Mouse (Mus musculus) liver, embryonic 14.5 days (tissue): ENCODE data around the gene Cd3e. TPM values are rescaled to one million over a fixed set of nuclear protein-coding genes. Genes with fewer than 3 reads are reported as not detected.

Source experiments
- ATAC-seq: fragments of 200-750 bp; cut with Nextera tagmentation; 2 replicates; pipeline ENCODE4 v1.8.0; 2017; ENCODE audit warnings: moderate number of reproducible peaks, mild to moderate bottlenecking, moderate library complexity; ENCODE audit not compliant: insufficient read depth
- DNase-seq, 3 experiments: peaks; one replicate each; pipeline ENCODE4 v3.0.0-alpha.2; 2012 to 2013; ENCODE audit warnings: low read depth in 3 of 3, low spot score in 3 of 3
- H3K27ac ChIP-seq: fragments of 300-500 bp; sonication (generic); 2 replicates; pipeline ENCODE4 v1.5.1; 2014; ENCODE audit warnings: moderate library complexity, mild to moderate bottlenecking, control low read depth, inconsistent platforms
- H3K27me3 ChIP-seq: fragments of 300-500 bp; sonication (generic); 2 replicates; pipeline ENCODE4 v1.6.1; 2014; ENCODE audit warnings: mild to moderate bottlenecking, low read length, moderate library complexity; ENCODE audit not compliant: control insufficient read depth, insufficient read depth
- H3K36me3 ChIP-seq: fragments of 300-500 bp; sonication (generic); replicated peaks from 2 replicates; pipeline ENCODE4 v1.6.1; 2014; ENCODE audit warnings: low read depth; ENCODE audit not compliant: control insufficient read depth, insufficient read depth
- H3K4me1 ChIP-seq, 2 experiments: fragments of 200-500 bp in 1 of 2; fragments of 300-500 bp in 1 of 2; sonication (generic) in 1 of 2; replicated peaks; 2 replicates each; pipeline ENCODE4 v1.6.1; 2012 to 2014; ENCODE audit warnings: antibody characterized with exemption in 1 of 2, inconsistent platforms in 1 of 2, low read length in 1 of 2; ENCODE audit not compliant: control insufficient read depth in 2 of 2, insufficient read depth in 2 of 2
- H3K4me2 ChIP-seq: fragments of 300-500 bp; sonication (generic); 2 replicates; pipeline ENCODE4 v1.6.1; 2014; ENCODE audit warnings: low read depth, mild to moderate bottlenecking, control low read depth, moderate library complexity
- H3K4me3 ChIP-seq, 2 experiments: fragments of 200-500 bp in 1 of 2; fragments of 300-500 bp in 1 of 2; sonication (generic) in 1 of 2; 2 replicates each; pipeline ENCODE4 v1.5.1; 2012 to 2014; ENCODE audit warnings: low read depth in 2 of 2, low read length in 2 of 2, mild to moderate bottlenecking in 2 of 2, control low read depth in 1 of 2, inconsistent platforms in 1 of 2, moderate library complexity in 1 of 2; ENCODE audit not compliant: insufficient read depth in 1 of 2
- H3K9ac ChIP-seq: fragments of 300-500 bp; sonication (generic); replicated peaks from 2 replicates; pipeline ENCODE4 v1.6.1; 2014; ENCODE audit warnings: mild to moderate bottlenecking, control low read depth, moderate library complexity
- H3K9me3 ChIP-seq: fragments of 300-500 bp; sonication (generic); 2 replicates; pipeline ENCODE4 v1.6.1; 2016; ENCODE audit warnings: low read length, mixed read lengths; ENCODE audit not compliant: control insufficient read depth
- CTCF ChIP-seq: IDR thresholded peaks from 2 replicates; pipeline ENCODE4 v1.5.1; 2016; ENCODE audit warnings: antibody characterized with exemption, low read depth, control low read depth
- EP300 ChIP-seq: IDR thresholded peaks from 2 replicates; pipeline ENCODE4 v1.6.1; 2016; ENCODE audit warnings: antibody characterized with exemption, low read depth
- WGBS: fragments of 180-500 bp; shearing (Covaris S2); extraction: QIAGEN DNeasy Blood & Tissue Kit; methylation state at CpG from one replicate; pipeline ENCODE4 v1.1.7; 2014; ENCODE audit not compliant: insufficient replicate concordance; 5-methylcytosine and 5-hydroxymethylcytosine counted together
- polyA plus RNA-seq, 2 experiments: library from polyadenylated mRNA; depleted of rRNA in 1 of 2; stranded (reverse) in 1 of 2; unstranded in 1 of 2; fragments of >200 nt; fragmentation: Nextera tagmentation in 1 of 2; extraction: Ambion mirVana in 1 of 2; gene quantifications; 2 replicates each; pipeline versions ENCODE4 v1.2.1 to v1.2.3; 2012 to 2014

Cd3e gene
- polyA plus RNA-seq, 2 experiments: not detected

- no peaks in the 10 kb centered on the region; a peak in 1 of 4 replicates for H3K4me1 ChIP-seq
- DNase-seq (no peak), ATAC-seq (no peak)
- TF ChIP-seq CTCF (no peak), EP300 (no peak)
- H3K4me3 ChIP-seq: no peak overlapping the region
- H3K27me3 ChIP-seq: no peaks in the 10 kb centered on the region
- peaks cover 28% of the 10 kb centered on the region for H3K36me3 ChIP-seq
- no peak overlapping the region for H3K27ac ChIP-seq
- no peak overlapping the region for H3K4me2 ChIP-seq
- H3K9ac ChIP-seq: no peak overlapping the region
- WGBS: 74% methylated on average over 3 of the region's 3 CpGs
- H3K9me3 ChIP-seq: no peaks in the 10 kb centered on the region
These were observed 55.0 kb downstream of the Cd3e start for GRCm38 (mm10) chr9:44954432-44954831.

Other genes starting within 250 kb of the Cd3e start
- gene Arcn1, start 241.8 kb downstream of the Cd3e start, polyA plus RNA-seq (2012; rRNA removed): 26.6 and 33.5 TPM in 2 replicates
- 84.1 and 88.5 TPM in 2 replicates for gene Arcn1, start 241.8 kb downstream of the Cd3e start, polyA plus RNA-seq (2014; fragmentation: Nextera tagmentation; extraction: Ambion mirVana)
- 8.8 and 11.3 TPM in 2 replicates for gene Ift46, start 241.7 kb downstream of the Cd3e start, polyA plus RNA-seq (2012; rRNA removed)
- gene Ift46, start 241.7 kb downstream of the Cd3e start, polyA plus RNA-seq (2014; fragmentation: Nextera tagmentation; extraction: Ambion mirVana): 16.0 and 17.3 TPM in 2 replicates
- 3.6 and 4.9 TPM in 2 replicates for gene Tmem25, start 210.3 kb downstream of the Cd3e start, polyA plus RNA-seq (2012; rRNA removed)
- gene Tmem25, start 210.3 kb downstream of the Cd3e start, polyA plus RNA-seq (2014; fragmentation: Nextera tagmentation; extraction: Ambion mirVana): 1.3 and 1.9 TPM in 2 replicates
- gene Ttc36, start 206.6 kb downstream of the Cd3e start, polyA plus RNA-seq (2012; rRNA removed): 40.4 and 43.5 TPM in 2 replicates
- gene Ttc36, start 206.6 kb downstream of the Cd3e start, polyA plus RNA-seq (2014; fragmentation: Nextera tagmentation; extraction: Ambion mirVana): 72.0 and 77.4 TPM in 2 replicates
- 2.3 and 3.0 TPM in 2 replicates for gene Kmt2a, start 128.3 kb downstream of the Cd3e start, polyA plus RNA-seq (2012; rRNA removed)
- 2.3 TPM in 2 replicates for gene Kmt2a, start 128.3 kb downstream of the Cd3e start, polyA plus RNA-seq (2014; fragmentation: Nextera tagmentation; extraction: Ambion mirVana)
- gene Atp5l, start 88.9 kb downstream of the Cd3e start, polyA plus RNA-seq (2012; rRNA removed): 261 and 418 TPM in 2 replicates
- 577 and 630 TPM in 2 replicates for gene Atp5l, start 88.9 kb downstream of the Cd3e start, polyA plus RNA-seq (2014; fragmentation: Nextera tagmentation; extraction: Ambion mirVana)
- 6.1 and 7.6 TPM in 2 replicates for gene Ube4a, start 44.0 kb downstream of the Cd3e start, polyA plus RNA-seq (2012; rRNA removed)
- gene Ube4a, start 44.0 kb downstream of the Cd3e start, polyA plus RNA-seq (2014; fragmentation: Nextera tagmentation; extraction: Ambion mirVana): 11.6 and 13.1 TPM in 2 replicates
- 0.09 and 0.26 TPM in 2 replicates for gene Cd3g, start 29.2 kb downstream of the Cd3e start, polyA plus RNA-seq (2012; rRNA removed)
- 0.25 and 0.51 TPM in 2 replicates for gene Cd3g, start 29.2 kb downstream of the Cd3e start, polyA plus RNA-seq (2014; fragmentation: Nextera tagmentation; extraction: Ambion mirVana)
- 0.02 TPM in 1 of 2 replicates, not detected in the other for gene Cd3d, start 27.8 kb downstream of the Cd3e start, polyA plus RNA-seq (2012; rRNA removed)
- 0.32 TPM in 1 of 2 replicates, not detected in the other for gene Cd3d, start 27.8 kb downstream of the Cd3e start, polyA plus RNA-seq (2014; fragmentation: Nextera tagmentation; extraction: Ambion mirVana)
- 4.4 and 4.9 TPM in 2 replicates for gene Mpzl2, start 30.2 kb upstream of the Cd3e start, polyA plus RNA-seq (2012; rRNA removed)
- gene Mpzl2, start 30.2 kb upstream of the Cd3e start, polyA plus RNA-seq (2014; fragmentation: Nextera tagmentation; extraction: Ambion mirVana): 3.1 and 4.7 TPM in 2 replicates
- 0.33 and 0.44 TPM in 2 replicates for gene Mpzl3, start 45.6 kb upstream of the Cd3e start, polyA plus RNA-seq (2012; rRNA removed)
- gene Mpzl3, start 45.6 kb upstream of the Cd3e start, polyA plus RNA-seq (2014; fragmentation: Nextera tagmentation; extraction: Ambion mirVana): 0.51 and 1.0 TPM in 2 replicates
- 0.03 and 0.09 TPM in 2 replicates for gene Jaml, start 69.6 kb upstream of the Cd3e start, polyA plus RNA-seq (2012; rRNA removed)
- gene Jaml, start 69.6 kb upstream of the Cd3e start, polyA plus RNA-seq (2014; fragmentation: Nextera tagmentation; extraction: Ambion mirVana): 0.21 and 0.25 TPM in 2 replicates
- gene Scn2b, start 108.2 kb upstream of the Cd3e start, polyA plus RNA-seq (2012; rRNA removed): 0.13 and 0.15 TPM in 2 replicates
- 0.08 and 0.10 TPM in 2 replicates for gene Scn2b, start 108.2 kb upstream of the Cd3e start, polyA plus RNA-seq (2014; fragmentation: Nextera tagmentation; extraction: Ambion mirVana)
- gene Scn4b, start 128.8 kb upstream of the Cd3e start, polyA plus RNA-seq (2012; rRNA removed): 0.03 and 0.06 TPM in 2 replicates
- 0.01 TPM in 1 of 2 replicates, not detected in the other for gene Scn4b, start 128.8 kb upstream of the Cd3e start, polyA plus RNA-seq (2014; fragmentation: Nextera tagmentation; extraction: Ambion mirVana)
- 0.04 TPM in 1 of 2 replicates, not detected in the other for gene BC049352, start 172.4 kb upstream of the Cd3e start, polyA plus RNA-seq (2012; rRNA removed)
- gene BC049352, start 172.4 kb upstream of the Cd3e start, polyA plus RNA-seq (2014; fragmentation: Nextera tagmentation; extraction: Ambion mirVana): 0.11 TPM in 1 of 2 replicates, not detected in the other
- 0.06 and 0.12 TPM in 2 replicates for gene Tmprss4, start 194.5 kb upstream of the Cd3e start, polyA plus RNA-seq (2012; rRNA removed)
- gene Tmprss4, start 194.5 kb upstream of the Cd3e start, polyA plus RNA-seq (2014; fragmentation: Nextera tagmentation; extraction: Ambion mirVana): 0.05 TPM in 1 of 2 replicates, not detected in the other